Mouse (Mus musculus) kidney, embryonic 14.5 days (tissue): Measurements from ENCODE around the gene Gm3402. TPM values are rescaled to one million over a fixed set of nuclear protein-coding genes. Genes with fewer than 3 reads are reported as not detected.
"Not testable (repeated sequence)": the region's sequence is repeated elsewhere in the genome, so short reads cannot be mapped to it uniquely, and the experiment has no call there.

Experiments used
- ATAC-seq: fragments of 200-750 bp; cut with Nextera tagmentation; 2 replicates; pipeline ENCODE4 v1.8.0; 2017; ENCODE audit warnings: moderate number of reproducible peaks, mild to moderate bottlenecking, moderate TSS enrichment, moderate library complexity; ENCODE audit not compliant: low FRiP score, low TSS enrichment
- H3K27ac ChIP-seq: fragments of 300-500 bp; sonication (generic); 2 replicates; pipeline ENCODE4 v1.5.1; 2014; ENCODE audit warnings: low read depth, mild to moderate bottlenecking, low read length, moderate library complexity, mixed read lengths
- H3K27me3 ChIP-seq: fragments of 300-500 bp; sonication (generic); 2 replicates; pipeline ENCODE4 v1.6.1; 2014; ENCODE audit warnings: mild to moderate bottlenecking, low read length; ENCODE audit not compliant: control insufficient read depth, insufficient read depth
- H3K36me3 ChIP-seq: fragments of 300-500 bp; sonication (generic); 2 replicates; pipeline ENCODE4 v1.6.1; 2014; ENCODE audit warnings: low read length, mixed read lengths; ENCODE audit not compliant: control insufficient read depth, insufficient read depth
- H3K4me1 ChIP-seq: fragments of 300-500 bp; sonication (generic); 2 replicates; pipeline ENCODE4 v1.6.1; 2014; ENCODE audit warnings: low read length, mixed read lengths; ENCODE audit not compliant: control insufficient read depth, insufficient read depth
- H3K4me2 ChIP-seq: fragments of 300-500 bp; sonication (generic); replicated peaks from 2 replicates; pipeline ENCODE4 v1.6.1; 2014; ENCODE audit warnings: low read depth, mild to moderate bottlenecking, low read length
- H3K4me3 ChIP-seq: fragments of 300-500 bp; sonication (generic); 2 replicates; pipeline ENCODE4 v1.5.1; 2014; ENCODE audit warnings: mild to moderate bottlenecking, low read length
- H3K9ac ChIP-seq: fragments of 300-500 bp; sonication (generic); 2 replicates; pipeline ENCODE4 v1.6.1; 2014; ENCODE audit warnings: low read depth, mild to moderate bottlenecking, low read length, moderate library complexity
- H3K9me3 ChIP-seq: fragments of 300-500 bp; sonication (generic); 2 replicates; pipeline ENCODE4 v1.6.1; 2016; ENCODE audit warnings: low read length; ENCODE audit not compliant: control insufficient read depth
- WGBS: fragments of 180-500 bp; shearing (Covaris S2); extraction: QIAGEN DNeasy Blood & Tissue Kit; methylation state at CpG from one replicate; pipeline ENCODE4 v1.1.7; 2014; 5-methylcytosine and 5-hydroxymethylcytosine counted together
- polyA plus RNA-seq: library from polyadenylated mRNA; unstranded; fragments of >200 nt; fragmentation: Nextera tagmentation; extraction: Ambion mirVana; gene quantifications from 2 replicates; pipeline ENCODE4 v1.2.1, GENCODE M21; 2014

Gm3402 gene
- polyA plus RNA-seq: not detected in 2 replicates

GRCm38 (mm10) chr5:146513823-146514222 is at the start of gene Gm3402:
Gm3402 (plus strand) TSS chr5:146514123.
- not testable (repeated sequence) for H3K4me1 ChIP-seq, H3K9ac ChIP-seq, H3K9me3 ChIP-seq, H3K27ac ChIP-seq, H3K36me3 ChIP-seq, H3K27me3 ChIP-seq, H3K4me3 ChIP-seq, H3K4me2 ChIP-seq, ATAC-seq
- WGBS: no CpG with 5 or more reads among the region's 5 CpGs

- Histone ChIP-seq H3K27ac (no peak overlapping the region), H3K4me1 (no peaks in the 10 kb centered on the region), H3K27me3 (no peaks in the 10 kb centered on the region), H3K9me3 (no peaks in the 10 kb centered on the region), H3K9ac (no peak overlapping the region), H3K36me3 (no peaks in the 10 kb centered on the region), H3K4me2 (no peak overlapping the region), H3K4me3 (no peak overlapping the region)
- WGBS: 86% methylated on average over 19 of the region's 19 CpGs
- no peak for ATAC-seq
These were observed 47.3 kb upstream of the Gm3402 start for GRCm38 (mm10) chr5:146466663-146467062.

GRCm38 (mm10) chr5:146468311-146468710 is 45.6 kb upstream of the Gm3402 start:
- Histone ChIP-seq H3K27ac (no peak overlapping the region), H3K36me3 (no peaks in the 10 kb centered on the region), H3K4me2 (no peak overlapping the region), H3K4me1 (no peaks in the 10 kb centered on the region), H3K4me3 (no peak overlapping the region), H3K27me3 (no peaks in the 10 kb centered on the region), H3K9me3 (no peaks in the 10 kb centered on the region), H3K9ac (no peak overlapping the region)
- 95% methylated on average over 9 of the region's 9 CpGs for WGBS
- no peak for ATAC-seq

- Histone ChIP-seq H3K27me3 (no peaks in the 10 kb centered on the region), H3K9ac (no peak overlapping the region), H3K27ac (no peak overlapping the region), H3K4me2 (no peak overlapping the region), H3K4me3 (no peak overlapping the region), H3K9me3 (no peaks in the 10 kb centered on the region), H3K36me3 (no peaks in the 10 kb centered on the region), H3K4me1 (no peaks in the 10 kb centered on the region)
- WGBS: 81% methylated on average over 9 of the region's 9 CpGs
- no peak for ATAC-seq
These were observed 43.1 kb upstream of the Gm3402 start for GRCm38 (mm10) chr5:146470821-146471220.

GRCm38 (mm10) chr5:146471311-146471710 is 42.6 kb upstream of the Gm3402 start:
- Histone ChIP-seq H3K27ac (no peak overlapping the region), H3K27me3 (no peaks in the 10 kb centered on the region), H3K4me1 (no peaks in the 10 kb centered on the region), H3K4me2 (no peak overlapping the region), H3K9ac (no peak overlapping the region), H3K9me3 (no peaks in the 10 kb centered on the region), H3K36me3 (no peaks in the 10 kb centered on the region), H3K4me3 (no peak overlapping the region)
- 85% methylated on average over 5 of the region's 5 CpGs for WGBS
- ATAC-seq: no peak

- WGBS: 90% methylated on average over 12 of the region's 12 CpGs
- Histone ChIP-seq H3K27me3 (no peaks in the 10 kb centered on the region), H3K4me2 (no peak overlapping the region), H3K4me1 (no peaks in the 10 kb centered on the region), H3K9me3 (no peaks in the 10 kb centered on the region), H3K9ac (no peak overlapping the region), H3K36me3 (no peaks in the 10 kb centered on the region), H3K27ac (no peak overlapping the region), H3K4me3 (no peak overlapping the region)
- no peak for ATAC-seq
These were observed 42.1 kb upstream of the Gm3402 start for GRCm38 (mm10) chr5:146471821-146472220.

GRCm38 (mm10) chr5:146479564-146479963 is 34.4 kb upstream of the Gm3402 start:
- WGBS: 11% methylated on average over 4 of the region's 4 CpGs
- H3K9ac ChIP-seq, H3K9me3 ChIP-seq, H3K4me1 ChIP-seq, H3K36me3 ChIP-seq, H3K27me3 ChIP-seq, H3K27ac ChIP-seq, H3K4me3 ChIP-seq, H3K4me2 ChIP-seq, ATAC-seq: not testable (repeated sequence)

GRCm38 (mm10) chr5:146481665-146482064 is 32.3 kb upstream of the Gm3402 start, which contains the start of gene Gm6408:
Gm6408 (plus strand) TSS chr5:146481965.
- H3K4me1 ChIP-seq, H3K36me3 ChIP-seq, H3K9ac ChIP-seq, H3K27me3 ChIP-seq, H3K9me3 ChIP-seq, H3K4me3 ChIP-seq, H3K4me2 ChIP-seq, ATAC-seq, H3K27ac ChIP-seq: not testable (repeated sequence)
- WGBS: no CpG with 5 or more reads among the region's 3 CpGs

- H3K27me3 ChIP-seq, ATAC-seq, H3K9ac ChIP-seq, H3K4me3 ChIP-seq, H3K4me1 ChIP-seq, H3K9me3 ChIP-seq, H3K4me2 ChIP-seq, H3K36me3 ChIP-seq, H3K27ac ChIP-seq: not testable (repeated sequence)
- 12% methylated on average over 3 of the region's 4 CpGs for WGBS
These were observed 25.0 kb upstream of the Gm3402 start for GRCm38 (mm10) chr5:146488959-146489358.

GRCm38 (mm10) chr5:146491063-146491462 is 22.9 kb upstream of the Gm3402 start, which contains the start of gene Gm6370:
Gm6370 (plus strand) TSS chr5:146491363.
- not testable (repeated sequence) for H3K4me2 ChIP-seq, H3K4me1 ChIP-seq, H3K9me3 ChIP-seq, H3K9ac ChIP-seq, ATAC-seq, H3K4me3 ChIP-seq, H3K27me3 ChIP-seq, H3K27ac ChIP-seq, H3K36me3 ChIP-seq
- no CpG with 5 or more reads among the region's 5 CpGs for WGBS
